Mouse (Mus musculus) heart, postnatal 14 days (tissue): Measurements from ENCODE around the gene Atf7. TPM values are rescaled to one million over a fixed set of nuclear protein-coding genes. Genes with fewer than 3 reads are reported as not detected.

Experiments
- DNase-seq, 2 experiments: peaks; one replicate each; pipeline ENCODE4 v3.0.0; 2021 to 2022
- intact Hi-C: fragments of 180-260 bp; cut with DNase I; formaldehyde crosslinking; loops from one replicate; pipeline ENCODE4 v1.15.1; 2025
- total RNA-seq, 2 experiments: library from RNA; stranded (reverse); gene quantifications; 2 replicates each; pipeline ENCODE4 v1.2.3; 2021

The Atf7 gene
- total RNA-seq, 2 experiments from 2014 or later, result 65.2 to 68.8 TPM

- DNase-seq, result no peak
- intact Hi-C loops, result loop anchor here (10.0 kb wide), 1 partner anchor 135 kb away; no protein-coding TSS in a partner anchor
Measured at GRCm38 (mm10) chr15:102519211-102520141, 105.8 kb downstream of the Atf7 start.

- intact Hi-C loops, result no loop called here
- DNase-seq, result no peak
Measured at GRCm38 (mm10) chr15:102518859-102519201, 106.4 kb downstream of the Atf7 start.

- DNase-seq, result peak; percentile 99
- intact Hi-C loops, result no loop called here
Measured at GRCm38 (mm10) chr15:102517976-102518858, 107.0 kb downstream of the Atf7 start, which contains the start of gene Tarbp2. TSS of gene Tarbp2 (plus strand) at chr15:102518192.

- intact Hi-C loops, result no loop called here
- DNase-seq, result no peak
Measured at GRCm38 (mm10) chr15:102517631-102517975, 107.7 kb downstream of the Atf7 start.

GRCm38 (mm10) chr15:102516728-102517404 lies 108.4 kb downstream of the Atf7 start, which contains the start of gene Map3k12:
TSS of gene Map3k12 (minus strand) at chr15:102517064.
- intact Hi-C loops, result no loop called here
- peak; percentile 78 for DNase-seq

- intact Hi-C loops, result no loop called here
- DNase-seq, result no peak
Measured at GRCm38 (mm10) chr15:102516293-102516692, 109.0 kb downstream of the Atf7 start.

- intact Hi-C loops, result no loop called here
- no peak for DNase-seq
Measured at GRCm38 (mm10) chr15:102515791-102516190, 109.5 kb downstream of the Atf7 start.

GRCm38 (mm10) chr15:102515261-102515660 lies 110.0 kb downstream of the Atf7 start:
- no peak for DNase-seq

GRCm38 (mm10) chr15:102513004-102513403 lies 112.3 kb downstream of the Atf7 start:
- intact Hi-C loops, result no loop called here
- DNase-seq, result no peak

More at GRCm38 (mm10) chr15:102515261-102515660, 110.0 kb downstream of the Atf7 start:
- intact Hi-C loops, result no loop called here

GRCm38 (mm10) chr15:102512471-102512870 lies 112.8 kb downstream of the Atf7 start:
- intact Hi-C loops, result no loop called here
- no peak for DNase-seq

GRCm38 (mm10) chr15:102512010-102512409 lies 113.3 kb downstream of the Atf7 start:
- intact Hi-C loops, result no loop called here

GRCm38 (mm10) chr15:102511285-102511833 lies 113.9 kb downstream of the Atf7 start:
- intact Hi-C loops, result no loop called here
- DNase-seq, result no peak

More at GRCm38 (mm10) chr15:102512010-102512409, 113.3 kb downstream of the Atf7 start:
- no peak for DNase-seq

GRCm38 (mm10) chr15:102510590-102511284 lies 114.5 kb downstream of the Atf7 start:
- intact Hi-C loops, result no loop called here
- peak; percentile 79 to 86 for DNase-seq

- no peak for DNase-seq
- intact Hi-C loops, result no loop called here
Measured at GRCm38 (mm10) chr15:102510110-102510509, 115.2 kb downstream of the Atf7 start.

GRCm38 (mm10) chr15:102508336-102508735 lies 116.9 kb downstream of the Atf7 start:
- no peak for DNase-seq
- intact Hi-C loops, result loop anchor here (2.0 kb wide), 1 partner anchor 34 kb away; no protein-coding TSS in a partner anchor

- no peak for DNase-seq
- intact Hi-C loops, result no loop called here
Measured at GRCm38 (mm10) chr15:102507561-102507960, 117.7 kb downstream of the Atf7 start.

- intact Hi-C loops, result no loop called here
- no peak for DNase-seq
Measured at GRCm38 (mm10) chr15:102506864-102507263, 118.4 kb downstream of the Atf7 start.

GRCm38 (mm10) chr15:102506464-102506830 lies 118.8 kb downstream of the Atf7 start:
- no peak for DNase-seq
- intact Hi-C loops, result no loop called here

- no peak for DNase-seq
- intact Hi-C loops, result no loop called here
Measured at GRCm38 (mm10) chr15:102505770-102506463, 119.3 kb downstream of the Atf7 start.
